Mouse (Mus musculus) gastrocnemius, postnatal 25 days (tissue): ENCODE data around the gene Kcnmb2. TPM values are rescaled to one million over a fixed set of nuclear protein-coding genes. Genes with fewer than 3 reads are reported as not detected.

Source experiments
- DNase-seq: peaks from one replicate; pipeline ENCODE4 v3.0.0; 2022
- total RNA-seq, 2 experiments: library from RNA; stranded (reverse); gene quantifications; 1 replicate in 1 of 2; 2 replicates in 1 of 2; pipeline ENCODE4 v1.2.3; 2021

Kcnmb2 gene
- total RNA-seq, 2 experiments from 2014 or later: 0.29 TPM; not detected in 1

DNA sequence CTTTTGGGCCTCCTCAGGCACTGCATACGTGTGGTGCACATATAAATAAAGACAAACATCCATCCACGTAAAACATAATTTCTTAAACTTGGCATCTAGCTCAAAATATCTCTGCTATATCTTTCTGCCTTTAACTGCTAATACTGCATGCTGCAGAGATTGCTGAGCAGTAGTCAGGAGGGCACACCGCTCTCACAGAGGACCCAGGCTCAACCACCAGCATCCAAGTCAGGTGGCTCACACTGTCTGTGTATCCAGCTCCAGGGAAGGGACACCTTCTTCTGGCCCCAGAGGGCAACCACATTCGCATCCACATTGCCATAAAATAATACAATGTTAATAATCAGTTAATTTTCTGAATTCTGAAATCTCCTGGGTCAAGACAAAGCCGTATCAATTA, 241.9 kb downstream of the Kcnmb2 start:
- DNase-seq: no peak

- DNase-seq: no peak
These were observed 242.3 kb downstream of the Kcnmb2 start for GRCm38 (mm10) chr3:32144655-32145054.

- no peak for DNase-seq
These were observed 245.4 kb downstream of the Kcnmb2 start for GRCm38 (mm10) chr3:32147739-32148138.

- DNase-seq: no peak
These were observed 247.7 kb downstream of the Kcnmb2 start for GRCm38 (mm10) chr3:32149851-32150570.

- DNase-seq: no peak
These were observed 278.2 kb downstream of the Kcnmb2 start for GRCm38 (mm10) chr3:32180519-32180918.

DNA sequence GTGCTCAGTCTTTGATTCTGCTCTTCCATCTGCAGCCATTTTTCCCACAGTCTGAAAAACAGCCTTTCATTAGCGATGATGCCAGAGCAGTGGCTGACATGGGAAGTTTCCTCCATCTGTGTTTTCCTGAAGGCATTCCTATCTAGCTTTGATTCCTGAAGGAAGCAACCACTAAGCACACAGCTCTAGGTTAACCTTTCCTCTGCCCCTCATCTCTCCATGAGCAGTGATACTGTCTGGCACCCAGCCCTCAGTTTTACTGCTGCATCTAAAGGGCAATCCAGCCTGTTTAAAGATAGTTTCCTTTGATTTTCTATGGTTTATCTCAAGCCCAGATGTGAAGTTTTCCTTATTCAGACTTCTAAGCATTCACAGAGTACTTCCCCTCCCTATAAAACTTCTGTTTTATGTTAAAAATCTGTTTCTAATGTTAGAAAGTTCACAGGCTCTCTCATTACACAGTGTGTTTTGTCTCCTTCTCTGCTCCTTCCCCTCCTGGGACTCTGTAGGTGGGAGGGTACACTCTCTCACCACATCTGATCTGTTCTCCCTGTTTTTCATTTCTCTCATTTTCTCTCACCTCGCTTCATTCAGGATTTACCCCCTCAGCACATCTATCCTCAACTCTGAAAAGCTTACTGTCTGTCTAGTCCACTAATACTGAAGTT, 283.7 kb downstream of the Kcnmb2 start:
- DNase-seq: no peak

GRCm38 (mm10) chr3:32188521-32188920, 286.2 kb downstream of the Kcnmb2 start:
- no peak for DNase-seq

DNA sequence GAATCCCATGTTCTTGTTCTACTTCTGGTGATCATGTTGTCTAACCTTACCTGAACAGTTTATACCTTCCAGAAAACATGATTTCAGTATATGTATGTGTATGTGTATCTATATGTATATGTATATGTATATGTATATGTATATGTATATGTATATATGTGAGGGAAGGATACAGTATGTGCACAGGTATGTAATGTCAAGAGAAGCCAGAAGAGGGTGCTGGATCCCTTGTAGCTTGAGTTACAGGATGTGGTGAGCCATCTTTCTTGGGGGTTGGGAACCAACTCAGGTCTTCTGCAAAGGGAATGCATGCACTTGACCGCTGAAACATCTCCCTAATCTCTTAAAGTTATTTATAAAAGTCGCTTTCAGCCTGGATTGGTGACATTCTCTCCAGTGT, 286.6 kb downstream of the Kcnmb2 start:
- DNase-seq: no peak

DNA sequence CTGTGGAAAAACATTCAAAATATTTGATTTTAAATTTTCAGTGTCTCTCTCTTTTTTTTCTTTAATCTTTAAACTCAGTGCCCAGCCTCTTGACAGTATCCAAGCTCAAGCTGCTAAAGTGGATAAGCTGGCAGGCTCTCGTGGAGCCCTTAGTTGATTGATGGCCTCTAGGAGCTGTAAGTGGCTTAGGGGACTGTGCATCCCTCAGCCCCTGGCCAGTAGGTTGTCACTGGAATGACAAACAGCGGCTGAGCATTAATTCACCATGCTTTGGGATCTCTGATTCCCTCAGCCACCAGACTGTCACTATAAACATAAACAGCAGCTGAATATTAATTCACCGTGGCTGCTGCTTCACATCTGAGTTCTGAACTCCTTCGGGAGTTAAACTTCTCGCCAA, 287.6 kb downstream of the Kcnmb2 start:
- no peak for DNase-seq

GRCm38 (mm10) chr3:32194014-32194413, 291.7 kb downstream of the Kcnmb2 start:
- no peak for DNase-seq

DNA sequence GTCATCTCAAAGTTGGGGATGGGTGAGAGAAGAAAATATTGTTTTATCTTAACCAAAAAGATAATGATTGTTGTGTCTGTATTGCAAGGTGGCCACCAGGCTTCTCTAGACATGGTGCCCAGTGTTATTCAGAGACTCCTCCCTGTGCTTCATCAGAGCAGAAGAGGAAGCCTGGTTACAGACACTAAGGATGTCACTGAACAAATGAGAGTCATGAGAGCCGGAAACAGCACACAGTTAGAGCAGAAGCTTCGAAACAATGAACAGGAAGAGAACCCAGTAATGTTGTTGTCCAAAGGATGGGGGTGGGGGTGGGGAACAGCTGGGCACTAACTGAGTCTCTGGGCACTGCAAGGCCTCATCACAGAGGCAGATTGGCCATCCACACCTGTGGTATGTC, 324.4 kb downstream of the Kcnmb2 start:
- no peak for DNase-seq

- no peak for DNase-seq
These were observed 334.5 kb downstream of the Kcnmb2 start for GRCm38 (mm10) chr3:32236766-32237165.
